Mouse (Mus musculus): ENCODE results near the gene Atp7a.

DNA sequence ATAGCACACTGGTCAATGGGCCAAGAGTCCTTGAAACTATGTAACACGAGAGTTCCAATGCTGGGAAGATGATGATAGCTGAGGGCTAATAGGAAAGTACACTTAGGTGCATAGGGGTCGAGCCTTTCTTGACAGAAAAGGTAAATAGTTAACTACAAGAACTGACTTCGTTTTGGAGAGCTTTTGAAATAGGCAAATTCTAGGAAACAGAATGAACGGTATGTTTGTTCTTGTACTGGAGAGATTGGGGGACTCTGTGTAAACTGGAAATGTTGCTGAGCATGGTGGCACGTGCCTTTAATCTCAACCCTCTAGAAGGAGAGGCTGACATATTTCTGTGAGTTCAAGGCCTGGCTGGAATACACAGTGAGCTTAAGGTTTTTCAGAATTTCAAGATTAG, 137.5 kb downstream of the Atp7a start:
- TF ChIP-seq POLR2A (IDR thresholded peaks at IDR 0.05; ENCODE audit: extremely low read depth, insufficient read depth, low read length) (no peak), CTCF (IDR thresholded peaks at IDR 0.05; ENCODE audit: low read depth, low read length) (no peak)
